Mouse (Mus musculus) brown adipose tissue, adult 24 weeks (tissue): ENCODE data around the gene Plekhj1. TPM values are rescaled to one million over a fixed set of nuclear protein-coding genes. Genes with fewer than 3 reads are reported as not detected.
"Not testable (repeated sequence)": the region's sequence is repeated elsewhere in the genome, so short reads cannot be mapped to it uniquely, and the experiment has no call there.

Source experiments
- H3K27ac ChIP-seq: fragments of 200-500 bp; replicated peaks from 2 replicates; pipeline ENCODE4 v1.5.1; 2012; ENCODE audit warnings: low read depth, mild to moderate bottlenecking, low read length
- H3K4me1 ChIP-seq: fragments of 200-500 bp; 2 replicates; pipeline ENCODE4 v1.6.1; 2012; ENCODE audit warnings: low read length, mixed read lengths; ENCODE audit not compliant: control insufficient read depth, insufficient read depth, insufficient read length
- H3K4me3 ChIP-seq: fragments of 200-500 bp; 2 replicates; pipeline ENCODE4 v1.5.1; 2012; ENCODE audit warnings: low read depth, mild to moderate bottlenecking, low read length, moderate library complexity; ENCODE audit not compliant: insufficient read depth
- polyA plus RNA-seq: library from polyadenylated mRNA; stranded (reverse); fragments of >200 nt; gene quantifications from 2 replicates; pipeline ENCODE4 v1.2.4, GENCODE M21; 2012; ENCODE audit not compliant: missing spikeins, insufficient read depth, insufficient read length

Plekhj1 gene
- polyA plus RNA-seq, 1 experiment: 40.5 TPM

- Histone ChIP-seq H3K27ac (no peak overlapping the region), H3K4me3 (no peak overlapping the region), H3K4me1 (no peaks in the 10 kb centered on the region)
Measured at GRCm38 (mm10) chr10:80817164-80817563, 18.7 kb upstream of the Plekhj1 start.

- not testable (repeated sequence) for H3K4me1 ChIP-seq, H3K27ac ChIP-seq, H3K4me3 ChIP-seq
Measured at GRCm38 (mm10) chr10:80816303-80816702, 17.9 kb upstream of the Plekhj1 start.

- H3K4me3 ChIP-seq: no peak overlapping the region
- no peaks in the 10 kb centered on the region for H3K4me1 ChIP-seq
- H3K27ac ChIP-seq: no peak overlapping the region
Measured at GRCm38 (mm10) chr10:80814800-80815199, 16.4 kb upstream of the Plekhj1 start.

- Histone ChIP-seq H3K4me3 (no peak within 1 kb of the TSS), H3K4me1 (no peaks in the 10 kb centered on the region), H3K27ac (no peak within 1 kb of the TSS)
Measured at GRCm38 (mm10) chr10:80813366-80813765, 14.9 kb upstream of the Plekhj1 start, which contains the start of gene Jsrp1. Gene Jsrp1 (minus strand): TSS chr10:80813498.

GRCm38 (mm10) chr10:80812391-80813041 lies 14.1 kb upstream of the Plekhj1 start:
- Histone ChIP-seq H3K27ac (no peak overlapping the region), H3K4me1 (no peaks in the 10 kb centered on the region), H3K4me3 (no peak overlapping the region)

GRCm38 (mm10) chr10:80810084-80810483 lies 11.7 kb upstream of the Plekhj1 start:
- H3K27ac ChIP-seq: no peak overlapping the region
- H3K4me1 ChIP-seq: no peaks in the 10 kb centered on the region; the same call in 1 of the 2 replicates
- no peak overlapping the region for H3K4me3 ChIP-seq

GRCm38 (mm10) chr10:80808985-80809632 lies 10.7 kb upstream of the Plekhj1 start:
- no peak overlapping the region for H3K27ac ChIP-seq
- no peaks in the 10 kb centered on the region; the same call in 1 of the 2 replicates for H3K4me1 ChIP-seq
- peak overlapping the region; percentile 13 for H3K4me3 ChIP-seq

GRCm38 (mm10) chr10:80808099-80808984 lies 9.9 kb upstream of the Plekhj1 start:
- Histone ChIP-seq H3K4me3 (peak overlapping the region; percentile 13; the same call in 1 of the 2 replicates), H3K4me1 (no peaks in the 10 kb centered on the region; the same call in 1 of the 2 replicates), H3K27ac (no peak overlapping the region)

- H3K27ac ChIP-seq: no peak overlapping the region
- no peaks in the 10 kb centered on the region; the same call in 1 of the 2 replicates for H3K4me1 ChIP-seq
- H3K4me3 ChIP-seq: peak overlapping the region; percentile 46
Measured at GRCm38 (mm10) chr10:80807057-80807627, 8.7 kb upstream of the Plekhj1 start.

GRCm38 (mm10) chr10:80806341-80807056 lies 8.1 kb upstream of the Plekhj1 start:
- Histone ChIP-seq H3K4me1 (no peaks in the 10 kb centered on the region; the same call in 1 of the 2 replicates), H3K27ac (no peak overlapping the region), H3K4me3 (peak overlapping the region; percentile 46)

GRCm38 (mm10) chr10:80805925-80806324 lies 7.5 kb upstream of the Plekhj1 start:
- Histone ChIP-seq H3K4me1 (no peaks in the 10 kb centered on the region; the same call in 1 of the 2 replicates), H3K4me3 (no peak overlapping the region), H3K27ac (no peak overlapping the region)

GRCm38 (mm10) chr10:80805322-80805721 lies 6.9 kb upstream of the Plekhj1 start:
- H3K4me1 ChIP-seq: no peaks in the 10 kb centered on the region; the same call in 1 of the 2 replicates
- no peak overlapping the region for H3K27ac ChIP-seq

GRCm38 (mm10) chr10:80804916-80805315 lies 6.5 kb upstream of the Plekhj1 start, which contains the start of gene Amh:
Gene Amh (plus strand): TSS chr10:80805243.
- Histone ChIP-seq H3K4me3 (no peak within 1 kb of the TSS), H3K27ac (no peak within 1 kb of the TSS), H3K4me1 (no peaks in the 10 kb centered on the region; the same call in 1 of the 2 replicates)

More at GRCm38 (mm10) chr10:80805322-80805721, 6.9 kb upstream of the Plekhj1 start:
- no peak overlapping the region for H3K4me3 ChIP-seq

GRCm38 (mm10) chr10:80804340-80804739 lies 5.9 kb upstream of the Plekhj1 start:
- no peak overlapping the region for H3K27ac ChIP-seq
- H3K4me1 ChIP-seq: no peaks in the 10 kb centered on the region; the same call in 1 of the 2 replicates
- no peak overlapping the region for H3K4me3 ChIP-seq
